Mouse (Mus musculus): ENCODE measurements at regions not wholly inside any gene's neighbourhood (a gene's known extent, or its start where the extent isn't known, plus 50 kb on each side); places are given as distances from the start of the nearest gene placed in this dataset.

DNA sequence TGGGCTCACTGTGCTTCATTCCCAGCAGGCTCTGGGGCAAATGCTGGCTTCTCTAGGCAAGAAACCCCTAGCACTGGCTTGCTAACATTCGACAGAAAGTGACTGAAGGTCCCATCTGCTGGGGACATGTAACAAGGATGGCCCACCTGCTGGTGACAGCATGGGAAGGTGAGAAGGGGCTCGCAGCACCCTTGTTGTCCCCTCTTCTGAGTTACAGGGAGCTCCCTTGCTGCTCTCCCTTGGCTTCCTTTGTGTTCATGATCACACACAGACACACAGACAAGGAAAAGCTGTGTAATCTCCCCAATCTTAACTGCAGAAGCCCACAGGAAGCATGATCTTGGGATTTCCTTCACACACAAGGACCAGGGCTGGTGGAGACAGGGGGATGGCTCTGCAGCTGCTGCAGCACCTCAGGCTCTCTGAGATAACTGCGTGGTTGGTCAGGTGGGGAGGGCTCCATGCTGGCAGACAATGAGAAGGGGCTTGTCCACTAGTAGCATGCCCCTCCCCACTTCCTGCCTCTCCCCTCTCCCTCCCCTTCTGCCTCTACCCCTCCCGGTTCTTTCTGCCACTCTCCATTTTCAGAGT lies 95.3 kb upstream of the Trpm1 start:
- ATAC-seq (ENCODE audit: insufficient number of reproducible peaks, low FRiP score, low TSS enrichment, low read depth): no peak
- H3K27me3 ChIP-seq: no peaks in the 10 kb centered on the region
- H3K9me3 ChIP-seq (replicated peaks): no peaks in the 10 kb centered on the region
- no peaks in the 10 kb centered on the region for H3K36me3 ChIP-seq
- H3K27ac ChIP-seq (replicated peaks): no peak overlapping the region
- H3K9ac ChIP-seq: no peak overlapping the region
- no peaks in the 10 kb centered on the region for H3K4me1 ChIP-seq
- H3K4me2 ChIP-seq (replicated peaks): no peak overlapping the region
- 39% methylated on average over 4 of the region's 4 CpGs for WGBS
- H3K4me3 ChIP-seq (replicated peaks): no peak overlapping the region

DNA sequence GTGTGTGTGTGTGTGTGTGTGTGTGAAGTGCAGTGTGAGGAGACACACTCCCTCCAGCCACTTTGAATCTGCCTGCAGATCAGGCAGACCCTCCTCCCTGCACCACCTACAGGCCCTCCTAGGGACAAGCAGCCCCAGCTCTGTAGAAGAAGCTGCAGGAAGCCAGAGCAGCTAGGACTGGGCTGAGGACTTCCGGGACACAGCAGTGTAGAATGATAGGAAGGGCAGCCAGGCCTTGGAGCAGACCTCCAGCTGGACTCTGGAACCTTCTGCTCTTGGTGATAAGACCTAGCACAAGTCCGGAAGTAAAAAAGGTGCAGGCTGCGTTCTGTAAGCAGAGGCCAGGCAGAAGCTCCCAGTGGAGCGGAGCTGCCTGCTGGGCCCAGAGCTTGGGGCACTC lies 95.8 kb upstream of the Trpm1 start:
- H3K27me3 ChIP-seq: no peaks in the 10 kb centered on the region
- no peak overlapping the region for H3K9ac ChIP-seq
- no peak overlapping the region for H3K4me3 ChIP-seq (replicated peaks)
- H3K36me3 ChIP-seq: no peaks in the 10 kb centered on the region
- no peak for ATAC-seq (ENCODE audit: insufficient number of reproducible peaks, low FRiP score, low TSS enrichment, low read depth)
- H3K9me3 ChIP-seq (replicated peaks): no peaks in the 10 kb centered on the region
- no peak overlapping the region for H3K27ac ChIP-seq (replicated peaks)
- H3K4me1 ChIP-seq: no peaks in the 10 kb centered on the region
- 64% methylated on average over 4 of the region's 4 CpGs for WGBS
- H3K4me2 ChIP-seq (replicated peaks): no peak overlapping the region

GRCm38 (mm10) chr7:64056498-64056897 lies 97.1 kb upstream of the Trpm1 start:
- ATAC-seq (ENCODE audit: insufficient number of reproducible peaks, low FRiP score, low TSS enrichment, low read depth): no peak
- Histone ChIP-seq H3K9ac (no peak overlapping the region), H3K4me3 (replicated peaks) (no peak overlapping the region), H3K27ac (replicated peaks) (no peak overlapping the region), H3K27me3 (no peaks in the 10 kb centered on the region), H3K4me2 (replicated peaks) (no peak overlapping the region), H3K4me1 (no peaks in the 10 kb centered on the region), H3K9me3 (replicated peaks) (no peaks in the 10 kb centered on the region), H3K36me3 (no peaks in the 10 kb centered on the region)
- WGBS: 82% methylated on average over 3 of the region's 3 CpGs

DNA sequence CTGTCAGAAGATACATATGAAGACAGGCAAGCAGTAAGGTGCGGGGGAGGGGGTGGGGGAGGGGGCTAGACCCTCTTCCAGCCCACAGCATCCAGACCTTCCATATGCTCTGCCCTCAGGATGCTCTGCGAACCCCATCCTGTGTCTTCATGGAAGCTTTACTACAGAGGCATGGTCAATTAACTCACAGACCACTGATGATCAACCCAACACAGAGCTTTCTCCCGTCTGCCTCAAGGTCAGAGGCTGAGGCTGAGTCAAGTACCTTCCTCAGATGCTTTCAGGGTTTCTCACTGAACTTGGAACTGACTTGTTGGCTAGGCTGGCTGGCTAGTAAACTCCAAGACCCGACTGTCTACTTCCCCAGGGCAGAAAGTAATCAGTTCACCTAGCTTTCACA lies 98.6 kb upstream of the Trpm1 start:
- H3K9ac ChIP-seq: no peak overlapping the region
- no peak overlapping the region for H3K4me3 ChIP-seq (replicated peaks)
- H3K4me2 ChIP-seq (replicated peaks): no peak overlapping the region
- no peak overlapping the region for H3K27ac ChIP-seq (replicated peaks)
- peaks cover 9% of the 10 kb centered on the region for H3K4me1 ChIP-seq
- no peaks in the 10 kb centered on the region for H3K27me3 ChIP-seq
- 84% methylated on average over 4 of the region's 4 CpGs for WGBS
- ATAC-seq (ENCODE audit: insufficient number of reproducible peaks, low FRiP score, low TSS enrichment, low read depth): no peak
- H3K36me3 ChIP-seq: no peaks in the 10 kb centered on the region
- no peaks in the 10 kb centered on the region for H3K9me3 ChIP-seq (replicated peaks)

GRCm38 (mm10) chr7:64053766-64054165 lies 99.9 kb upstream of the Trpm1 start:
- Histone ChIP-seq H3K9ac (no peak overlapping the region), H3K4me3 (replicated peaks) (no peak overlapping the region), H3K4me1 (peaks cover 20% of the 10 kb centered on the region), H3K36me3 (no peaks in the 10 kb centered on the region), H3K27me3 (no peaks in the 10 kb centered on the region), H3K9me3 (replicated peaks) (no peaks in the 10 kb centered on the region), H3K4me2 (replicated peaks) (no peak overlapping the region), H3K27ac (replicated peaks) (no peak overlapping the region)
- WGBS: 46% methylated on average over 12 of the region's 12 CpGs
- no peak for ATAC-seq (ENCODE audit: insufficient number of reproducible peaks, low FRiP score, low TSS enrichment, low read depth)

GRCm38 (mm10) chr7:64052400-64052799 lies 101.2 kb upstream of the Trpm1 start:
- WGBS: 71% methylated on average over 9 of the region's 9 CpGs
- no peak for ATAC-seq (ENCODE audit: insufficient number of reproducible peaks, low FRiP score, low TSS enrichment, low read depth)
- H3K4me1 ChIP-seq: peaks cover 30% of the 10 kb centered on the region

GRCm38 (mm10) chr7:64050826-64051401 lies 102.7 kb upstream of the Trpm1 start:
- Histone ChIP-seq H3K4me3 (replicated peaks) (no peak overlapping the region), H3K27ac (replicated peaks) (peak overlapping the region; percentile 60; the same call in 1 of the 2 replicates), H3K9ac (no peak overlapping the region), H3K4me2 (replicated peaks) (no peak overlapping the region), H3K4me1 (peaks cover 30% of the 10 kb centered on the region), H3K36me3 (no peaks in the 10 kb centered on the region), H3K9me3 (replicated peaks) (no peaks in the 10 kb centered on the region), H3K27me3 (no peaks in the 10 kb centered on the region)
- 72% methylated on average over 3 of the region's 3 CpGs for WGBS
- ATAC-seq (ENCODE audit: insufficient number of reproducible peaks, low FRiP score, low TSS enrichment, low read depth): no peak

More at GRCm38 (mm10) chr7:64052400-64052799, 101.2 kb upstream of the Trpm1 start:
- 0 out of 2 replicates have a peak overlapping the region, but pooled peaks have one; percentile 17 for H3K27ac ChIP-seq (replicated peaks)
- H3K36me3 ChIP-seq: no peaks in the 10 kb centered on the region
- no peaks in the 10 kb centered on the region for H3K9me3 ChIP-seq (replicated peaks)
- no peak overlapping the region for H3K4me2 ChIP-seq (replicated peaks)
- H3K27me3 ChIP-seq: no peaks in the 10 kb centered on the region
- H3K9ac ChIP-seq: no peak overlapping the region
- no peak overlapping the region for H3K4me3 ChIP-seq (replicated peaks)

DNA sequence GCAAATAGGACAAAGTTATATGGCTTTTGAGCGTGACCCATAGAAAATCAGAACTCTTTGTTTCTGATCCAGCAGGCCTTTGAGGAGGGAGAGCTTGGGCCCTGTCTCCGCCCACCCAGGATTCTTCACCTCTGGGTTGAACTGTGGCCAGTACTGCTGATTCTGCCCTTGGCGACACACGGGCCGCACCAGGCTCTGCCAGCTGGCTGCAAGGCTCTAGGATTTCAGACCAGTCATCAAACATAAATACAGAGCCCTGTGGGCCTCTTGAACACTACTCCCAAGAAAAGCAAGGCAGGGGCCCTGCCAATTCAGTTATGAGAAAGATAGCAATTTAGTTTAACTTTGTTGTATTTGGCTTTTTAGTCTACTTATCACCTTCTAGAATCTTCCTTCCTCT lies 103.4 kb upstream of the Trpm1 start:
- H3K36me3 ChIP-seq: no peaks in the 10 kb centered on the region
- peak; percentile 25; the same call in 1 of the 2 replicates for ATAC-seq (ENCODE audit: insufficient number of reproducible peaks, low FRiP score, low TSS enrichment, low read depth)
- H3K27ac ChIP-seq (replicated peaks): peak overlapping the region; percentile 60; the same call in 1 of the 2 replicates
- no peaks in the 10 kb centered on the region for H3K27me3 ChIP-seq
- no peak overlapping the region for H3K9ac ChIP-seq
- 48% methylated on average over 5 of the region's 5 CpGs for WGBS
- no peak overlapping the region for H3K4me2 ChIP-seq (replicated peaks)
- peaks cover 30% of the 10 kb centered on the region for H3K4me1 ChIP-seq
- no peaks in the 10 kb centered on the region for H3K9me3 ChIP-seq (replicated peaks)
- no peak overlapping the region for H3K4me3 ChIP-seq (replicated peaks)

- Histone ChIP-seq H3K4me2 (replicated peaks) (peak overlapping the region; percentile 85), H3K9ac (no peak overlapping the region), H3K4me3 (replicated peaks) (peak overlapping the region; percentile 49; the same call in 1 of the 2 replicates), H3K4me1 (peaks cover 30% of the 10 kb centered on the region), H3K9me3 (replicated peaks) (no peaks in the 10 kb centered on the region), H3K36me3 (no peaks in the 10 kb centered on the region), H3K27me3 (no peaks in the 10 kb centered on the region), H3K27ac (replicated peaks) (peak overlapping the region; percentile 60; the same call in 1 of the 2 replicates)
- WGBS: 66% methylated on average over 11 of the region's 11 CpGs
- no peak for ATAC-seq (ENCODE audit: insufficient number of reproducible peaks, low FRiP score, low TSS enrichment, low read depth)
Observed at GRCm38 (mm10) chr7:64049183-64049965, 104.3 kb upstream of the Trpm1 start.

- H3K4me1 ChIP-seq: peaks cover 30% of the 10 kb centered on the region
- H3K9ac ChIP-seq: 0 out of 2 replicates have a peak overlapping the region, but pooled peaks have one; percentile 23
- H3K27me3 ChIP-seq: no peaks in the 10 kb centered on the region
- peak overlapping the region; percentile 85 for H3K4me2 ChIP-seq (replicated peaks)
- no peaks in the 10 kb centered on the region for H3K36me3 ChIP-seq
- peak overlapping the region; percentile 65 for H3K27ac ChIP-seq (replicated peaks)
- peak overlapping the region; percentile 49 for H3K4me3 ChIP-seq (replicated peaks)
- ATAC-seq (ENCODE audit: insufficient number of reproducible peaks, low FRiP score, low TSS enrichment, low read depth): peak; percentile 81
- WGBS: 5% methylated on average over 21 of the region's 21 CpGs
- no peaks in the 10 kb centered on the region for H3K9me3 ChIP-seq (replicated peaks)
Observed at GRCm38 (mm10) chr7:64048452-64049182, 105.0 kb upstream of the Trpm1 start.

- no peaks in the 10 kb centered on the region for H3K9me3 ChIP-seq (replicated peaks)
- H3K4me3 ChIP-seq (replicated peaks): no peak overlapping the region
- no peak overlapping the region for H3K9ac ChIP-seq
- peak overlapping the region; percentile 85; the same call in 1 of the 2 replicates for H3K4me2 ChIP-seq (replicated peaks)
- ATAC-seq (ENCODE audit: insufficient number of reproducible peaks, low FRiP score, low TSS enrichment, low read depth): no peak
- H3K4me1 ChIP-seq: peaks cover 30% of the 10 kb centered on the region
- no peaks in the 10 kb centered on the region for H3K36me3 ChIP-seq
- 82% methylated on average over 4 of the region's 4 CpGs for WGBS
- peak overlapping the region; percentile 65; the same call in 1 of the 2 replicates for H3K27ac ChIP-seq (replicated peaks)
- no peaks in the 10 kb centered on the region for H3K27me3 ChIP-seq
Observed at GRCm38 (mm10) chr7:64047831-64048230, 105.8 kb upstream of the Trpm1 start.
